Mouse (Mus musculus) adrenal gland, adult 10 weeks (tissue): ENCODE data around the gene Xbp1. TPM values are rescaled to one million over a fixed set of nuclear protein-coding genes. Genes with fewer than 3 reads are reported as not detected.

Experiments used
- polyA plus RNA-seq: library from polyadenylated mRNA; stranded (reverse); fragments of 350-450 nt; fragmentation: Illumina TruSeq; extraction: RNeasy Lipid Tissue Mini Kit (QIAGEN cat#74804); gene quantifications from one replicate; pipeline ENCODE4 v1.2.3, GENCODE M21; 2014; ENCODE audit warnings: low read depth, low replicate concordance

Gene Xbp1
- polyA plus RNA-seq = 147 TPM

GRCm38 (mm10) chr11:5520412-5521265, at the start of gene Xbp1:
Gene Xbp1 (plus strand): TSS chr11:5520659.

GRCm38 (mm10) chr11:5541799-5542481, 21.5 kb downstream of the Xbp1 start, which contains the start of gene Ccdc117:
Gene Ccdc117 (minus strand): TSS chr11:5542187.

GRCm38 (mm10) chr11:5569474-5569873, 49.0 kb downstream of the Xbp1 start, which contains the start of gene Ankrd36:
Gene Ankrd36 (plus strand): TSS chr11:5569684.

Other genes starting within 250 kb of the Xbp1 start
- gene Znrf3, start 75.8 kb upstream of the Xbp1 start, polyA plus RNA-seq = 15.7 TPM
- gene Ccdc117, start 21.5 kb downstream of the Xbp1 start, polyA plus RNA-seq = 60.3 TPM
- gene Ankrd36, start 49.0 kb downstream of the Xbp1 start, polyA plus RNA-seq = not detected
- 10.4 TPM for gene Mrps24, start 195.0 kb downstream of the Xbp1 start, polyA plus RNA-seq
- gene Urgcp, start 241.7 kb downstream of the Xbp1 start, polyA plus RNA-seq = 7.7 TPM